Mouse (Mus musculus) small intestine, adult 2 months (tissue): ENCODE measurements around the gene Napa. TPM values are rescaled to one million over a fixed set of nuclear protein-coding genes. Genes with fewer than 3 reads are reported as not detected.

Experiments
- H3K27ac ChIP-seq: fragments of 200-500 bp; 2 replicates; pipeline ENCODE4 v1.5.1; 2012; ENCODE audit warnings: low read depth, low read length, control low read depth, inconsistent platforms; ENCODE audit not compliant: insufficient read depth
- H3K27me3 ChIP-seq: fragments of 200-500 bp; 2 replicates; pipeline ENCODE4 v1.6.1; 2012; ENCODE audit warnings: mild to moderate bottlenecking, moderate library complexity, low read length, inconsistent platforms; ENCODE audit not compliant: control insufficient read depth, insufficient read depth
- H3K36me3 ChIP-seq: fragments of 200-500 bp; 2 replicates; pipeline ENCODE4 v1.6.1; 2012; ENCODE audit warnings: mild to moderate bottlenecking, low read length, control low read depth, inconsistent platforms; ENCODE audit not compliant: control insufficient read depth, insufficient read depth
- H3K4me1 ChIP-seq: fragments of 200-500 bp; 2 replicates; pipeline ENCODE4 v1.6.1; 2012; ENCODE audit warnings: low read length, inconsistent platforms, mixed read lengths; ENCODE audit not compliant: control insufficient read depth, insufficient read depth, insufficient read length
- H3K4me3 ChIP-seq: fragments of 200-500 bp; 2 replicates; pipeline ENCODE4 v1.5.1; 2012; ENCODE audit warnings: low read depth, mild to moderate bottlenecking, control low read depth, inconsistent platforms, low read length, moderate library complexity
- CTCF ChIP-seq: fragments of 200-500 bp; IDR thresholded peaks from 2 replicates; pipeline ENCODE4 v1.5.1; 2012; ENCODE audit warnings: low read depth, mild to moderate bottlenecking, control low read depth, inconsistent platforms, low read length, moderate library complexity, mixed read lengths; ENCODE audit not compliant: insufficient replicate concordance, insufficient read length; ENCODE audit errors: extremely low read depth
- POLR2A ChIP-seq: fragments of 200-500 bp; IDR thresholded peaks from 2 replicates; pipeline ENCODE4 v1.6.1; 2012; ENCODE audit warnings: low read depth, mild to moderate bottlenecking, control low read depth, inconsistent platforms, low read length, moderate library complexity
- WGBS: fragments of 180-500 bp; shearing (Covaris S2); methylation state at CpG from one replicate; pipeline ENCODE4 v1.1.7; 2018; 5-methylcytosine and 5-hydroxymethylcytosine counted together
- polyA plus RNA-seq: library from polyadenylated mRNA; depleted of rRNA; stranded (reverse); fragments of >200 nt; gene quantifications from 2 replicates; pipeline ENCODE4 v1.2.3, GENCODE M21; 2012

The Napa gene
- polyA plus RNA-seq, 1 experiment = 139 TPM

- Histone ChIP-seq H3K4me3 (no peak overlapping the region), H3K36me3 (peaks cover 3% of the 10 kb centered on the region; the same call in 1 of the 2 replicates), H3K4me1 (peaks cover 6% of the 10 kb centered on the region; the same call in 1 of the 2 replicates), H3K27ac (no peak overlapping the region), H3K27me3 (peaks cover 8% of the 10 kb centered on the region)
- WGBS = 83% methylated on average over 9 of the region's 9 CpGs
- TF ChIP-seq POLR2A (no peak), CTCF (no peak)
Measured at GRCm38 (mm10) chr7:16125829-16126228, 27.6 kb downstream of the Napa start.

- 55% methylated on average over 6 of the region's 6 CpGs for WGBS
- peaks cover 6% of the 10 kb centered on the region; the same call in 1 of the 2 replicates for H3K4me1 ChIP-seq
- H3K4me3 ChIP-seq = no peak overlapping the region
- TF ChIP-seq POLR2A = no peak
- TF ChIP-seq CTCF = no peak
- peaks cover 10% of the 10 kb centered on the region for H3K27me3 ChIP-seq
- H3K27ac ChIP-seq = no peak overlapping the region
- H3K36me3 ChIP-seq = peaks cover 3% of the 10 kb centered on the region; the same call in 1 of the 2 replicates
Measured at GRCm38 (mm10) chr7:16128344-16128743, 30.1 kb downstream of the Napa start.

GRCm38 (mm10) chr7:16128899-16129298 is 30.6 kb downstream of the Napa start:
- Histone ChIP-seq H3K27ac (no peak overlapping the region), H3K36me3 (peaks cover 3% of the 10 kb centered on the region; the same call in 1 of the 2 replicates), H3K4me1 (peaks cover 6% of the 10 kb centered on the region; the same call in 1 of the 2 replicates), H3K27me3 (peaks cover 10% of the 10 kb centered on the region), H3K4me3 (no peak overlapping the region)
- 77% methylated on average over 5 of the region's 5 CpGs for WGBS
- no peak for TF ChIP-seq POLR2A
- TF ChIP-seq CTCF = no peak

- 10% methylated on average over 12 of the region's 12 CpGs for WGBS
- H3K36me3 ChIP-seq = peaks cover 3% of the 10 kb centered on the region; the same call in 1 of the 2 replicates
- peak within 1 kb of the TSS; percentile 53 for H3K4me3 ChIP-seq
- H3K27ac ChIP-seq = peak within 1 kb of the TSS; percentile 20; the same call in 1 of the 2 replicates
- H3K4me1 ChIP-seq = peaks cover 6% of the 10 kb centered on the region; the same call in 1 of the 2 replicates
- H3K27me3 ChIP-seq = peaks cover 10% of the 10 kb centered on the region
- no peak for TF ChIP-seq CTCF
- no peak for TF ChIP-seq POLR2A
Measured at GRCm38 (mm10) chr7:16129421-16129845, 31.2 kb downstream of the Napa start, which contains the start of gene Slc8a2. Gene Slc8a2 (plus strand): TSS chr7:16129826.

- no peak for TF ChIP-seq CTCF
- no peak for TF ChIP-seq POLR2A
- peaks cover 10% of the 10 kb centered on the region for H3K27me3 ChIP-seq
- peak overlapping the region; percentile 53 for H3K4me3 ChIP-seq
- WGBS = 3% methylated on average over 38 of the region's 38 CpGs
- H3K36me3 ChIP-seq = peaks cover under 1% of the 10 kb centered on the region; the same call in 1 of the 2 replicates
- peak overlapping the region; percentile 20; the same call in 1 of the 2 replicates for H3K27ac ChIP-seq
- peaks cover 6% of the 10 kb centered on the region; the same call in 1 of the 2 replicates for H3K4me1 ChIP-seq
Measured at GRCm38 (mm10) chr7:16129846-16130691, 31.8 kb downstream of the Napa start.

- no peaks in the 10 kb centered on the region; the same call in 1 of the 2 replicates for H3K36me3 ChIP-seq
- peaks cover 6% of the 10 kb centered on the region; the same call in 1 of the 2 replicates for H3K4me1 ChIP-seq
- no peak overlapping the region for H3K4me3 ChIP-seq
- no peak overlapping the region for H3K27ac ChIP-seq
- H3K27me3 ChIP-seq = peaks cover 10% of the 10 kb centered on the region
- 27% methylated on average over 13 of the region's 13 CpGs for WGBS
- no peak for TF ChIP-seq POLR2A
Measured at GRCm38 (mm10) chr7:16130956-16131634, 32.8 kb downstream of the Napa start.

GRCm38 (mm10) chr7:16132161-16132581 is 33.9 kb downstream of the Napa start:
- Histone ChIP-seq H3K4me1 (peaks cover 6% of the 10 kb centered on the region; the same call in 1 of the 2 replicates), H3K4me3 (no peak overlapping the region), H3K36me3 (no peaks in the 10 kb centered on the region), H3K27me3 (peaks cover 10% of the 10 kb centered on the region), H3K27ac (no peak overlapping the region)
- whole genome bisulfite sequencing = 6% methylated on average over 7 of the region's 7 CpGs
- no peak for TF ChIP-seq CTCF
- no peak for TF ChIP-seq POLR2A
